Comparison of ENCODE assay signal across 14 mouse cellular contexts in the genomic region with DNA sequence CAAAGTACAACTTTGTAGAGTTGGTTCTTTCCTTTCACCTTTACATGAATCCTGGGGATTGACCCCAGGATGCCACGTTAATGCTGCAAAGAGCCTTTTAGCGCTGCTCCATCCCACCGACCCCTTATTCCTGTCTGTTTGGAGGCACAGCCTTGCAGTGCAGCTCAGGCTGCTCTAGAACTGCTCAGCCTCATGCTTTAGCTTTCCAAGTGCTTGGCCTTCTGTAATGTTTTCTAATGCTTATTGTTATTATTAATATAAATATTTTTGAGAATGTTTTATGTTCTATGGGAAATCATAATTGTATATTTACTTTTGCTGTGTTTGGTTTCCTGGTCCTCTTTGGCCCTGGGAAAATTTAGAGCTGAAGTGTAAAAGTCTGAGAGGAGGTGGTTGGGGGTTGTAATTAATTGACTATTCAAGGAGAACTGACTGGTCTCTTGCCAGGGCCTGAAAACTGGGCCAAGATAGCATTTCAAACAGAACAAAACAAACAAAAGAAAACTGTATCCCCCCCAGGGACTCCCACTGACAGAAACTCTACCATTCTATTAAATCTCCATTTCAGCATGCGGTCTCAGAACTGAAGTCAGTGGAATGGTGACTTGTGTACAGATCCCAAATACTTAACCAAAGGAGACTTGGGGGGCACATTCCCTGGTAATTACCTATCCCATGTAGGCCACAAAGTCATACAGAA.
DNase-seq lines count a peak whose midpoint lies in the region; ATAC-seq and TF ChIP-seq lines count a peak whose summit lies in the region.
"Had no signal": no experiment of that assay in that cellular context is flagged by ENCODE, and none has a peak within 500 bp of the region (broad histone marks: within the 10 kb centered on the region; RNA-seq: fewer than 3 reads in every experiment).

No protein-coding gene starts in this region.

- H3K27ac ChIP-seq in kidney, adult 2 months (ENCODE audit: insufficient read depth, low read depth, low read length): no peak overlapping the region
- H3K27ac ChIP-seq in midbrain, embryonic 11.5 days (ENCODE audit: low read depth, low read length): no peak overlapping the region
- H3K27ac ChIP-seq in midbrain, embryonic 15.5 days: no peak overlapping the region
- H3K27ac ChIP-seq: embryonic facial prominence, embryonic 13.5 days; liver, embryonic 13.5 days; macrophage had no signal

- DNase-seq in adrenal gland, postnatal 10 days: peak; percentile 4
- no peak for DNase-seq in adrenal gland, adult 8-10 months
- DNase-seq in kidney, adult 2 months: peak; percentile 12
- DNase-seq in kidney, adult 11 months: no peak
- DNase-seq in midbrain, embryonic 11.5 days (ENCODE audit: low spot score, missing footprints): peak; percentile 75
- peak; percentile 33 for DNase-seq in kidney, postnatal 14 days
- no peak for DNase-seq in yolk sac, embryonic 10.5 days (ENCODE audit: low spot score)
- DNase-seq: cerebellum, postnatal 36 days; heart, postnatal 10 days; liver, embryonic 13.5 days had no signal

- no peak for TF ChIP-seq POLR2A in kidney, adult 2 months (IDR thresholded peaks at IDR 0.05; ENCODE audit: low read depth, low read length)

- no peak overlapping the region for H3K4me2 ChIP-seq in midbrain, embryonic 11.5 days
- H3K4me2 ChIP-seq in midbrain, embryonic 15.5 days: no peak overlapping the region
- H3K4me2 ChIP-seq: embryonic facial prominence, embryonic 13.5 days; liver, embryonic 13.5 days had no signal

- no peaks in the 10 kb centered on the region for H3K27me3 ChIP-seq in kidney, adult 2 months (replicated peaks; ENCODE audit: control insufficient read depth, insufficient read depth, low read length)
- H3K27me3 ChIP-seq in midbrain, embryonic 11.5 days (ENCODE audit: control insufficient read depth, insufficient read depth, low read length): no peaks in the 10 kb centered on the region
- H3K27me3 ChIP-seq in midbrain, embryonic 15.5 days (replicated peaks): no peaks in the 10 kb centered on the region
- H3K27me3 ChIP-seq: embryonic facial prominence, embryonic 13.5 days; liver, embryonic 13.5 days had no signal

- 55% methylated on average over 4 of the region's 4 CpGs for whole genome bisulfite sequencing in kidney, adult 2 months
- WGBS in midbrain, embryonic 11.5 days: 66% methylated on average over 4 of the region's 4 CpGs
- 41% methylated on average over 4 of the region's 4 CpGs for WGBS in midbrain, embryonic 15.5 days

- no peak overlapping the region for H3K9ac ChIP-seq in midbrain, embryonic 11.5 days (ENCODE audit: low read length)
- H3K9ac ChIP-seq in midbrain, embryonic 15.5 days: no peak overlapping the region
- H3K9ac ChIP-seq: embryonic facial prominence, embryonic 13.5 days; liver, embryonic 13.5 days had no signal

- H3K9me3 ChIP-seq in midbrain, embryonic 11.5 days (ENCODE audit: control insufficient read depth, low read length): no peaks in the 10 kb centered on the region
- H3K9me3 ChIP-seq in midbrain, embryonic 15.5 days: no peaks in the 10 kb centered on the region
- H3K9me3 ChIP-seq: embryonic facial prominence, embryonic 13.5 days; liver, embryonic 13.5 days had no signal

- no peaks in the 10 kb centered on the region for H3K36me3 ChIP-seq in kidney, adult 2 months (ENCODE audit: control insufficient read depth, insufficient read depth, low read length)
- H3K36me3 ChIP-seq in midbrain, embryonic 11.5 days (ENCODE audit: control insufficient read depth, insufficient read depth, low read length): no peaks in the 10 kb centered on the region
- H3K36me3 ChIP-seq in midbrain, embryonic 15.5 days (replicated peaks): no peaks in the 10 kb centered on the region
- H3K36me3 ChIP-seq: embryonic facial prominence, embryonic 13.5 days; liver, embryonic 13.5 days had no signal

- TF ChIP-seq CTCF in kidney, adult 2 months (conservative IDR thresholded peaks at IDR 0.05; ENCODE audit: insufficient read depth, insufficient read length, low read depth, low read length): no peak

- no peaks in the 10 kb centered on the region for H3K4me1 ChIP-seq in kidney, adult 2 months (ENCODE audit: control insufficient read depth, insufficient read depth, low read length)
- H3K4me1 ChIP-seq in midbrain, embryonic 11.5 days (ENCODE audit: control insufficient read depth, insufficient read depth, low read length): no peaks in the 10 kb centered on the region
- H3K4me1 ChIP-seq in midbrain, embryonic 15.5 days: no peaks in the 10 kb centered on the region
- H3K4me1 ChIP-seq: embryonic facial prominence, embryonic 13.5 days; liver, embryonic 13.5 days had no signal

- H3K4me3 ChIP-seq in kidney, adult 2 months (ENCODE audit: insufficient read depth, low read depth, low read length): no peak overlapping the region
- H3K4me3 ChIP-seq in midbrain, embryonic 11.5 days (ENCODE audit: low read depth, low read length): no peak overlapping the region
- no peak overlapping the region for H3K4me3 ChIP-seq in midbrain, embryonic 15.5 days
- H3K4me3 ChIP-seq: embryonic facial prominence, embryonic 13.5 days; liver, embryonic 13.5 days had no signal

- no peak for ATAC-seq in midbrain, embryonic 11.5 days (ENCODE audit: low FRiP score)
- no peak for ATAC-seq in midbrain, embryonic 15.5 days (replicated peaks)
- ATAC-seq: Patski had no signal

Comparison
In these comparisons a context has a peak if more than half of its experiments do, and no peak if none do; other contexts are left out.
1. DNase-seq: peak in adrenal gland, postnatal 10 days (single experiment), kidney, adult 2 months (single experiment), midbrain, embryonic 11.5 days (single experiment) and kidney, postnatal 14 days (single experiment); none in adrenal gland, adult 8-10 months (single experiment), kidney, adult 11 months (single experiment) and yolk sac, embryonic 10.5 days (single experiment).